Mouse (Mus musculus) central nervous system, embryonic 14 days (tissue): ENCODE results near the gene Xylt2. TPM values are rescaled to one million over a fixed set of nuclear protein-coding genes. Genes with fewer than 3 reads are reported as not detected.

Experiments used
- polyA plus RNA-seq: library from polyadenylated mRNA; depleted of rRNA; stranded (reverse); fragments of >200 nt; gene quantifications from 2 replicates; pipeline ENCODE4 v1.2.3, GENCODE M21; 2012; rRNA removed

Gene Xylt2
- 22.2 and 27.7 TPM in 2 replicates for polyA plus RNA-seq

DNA sequence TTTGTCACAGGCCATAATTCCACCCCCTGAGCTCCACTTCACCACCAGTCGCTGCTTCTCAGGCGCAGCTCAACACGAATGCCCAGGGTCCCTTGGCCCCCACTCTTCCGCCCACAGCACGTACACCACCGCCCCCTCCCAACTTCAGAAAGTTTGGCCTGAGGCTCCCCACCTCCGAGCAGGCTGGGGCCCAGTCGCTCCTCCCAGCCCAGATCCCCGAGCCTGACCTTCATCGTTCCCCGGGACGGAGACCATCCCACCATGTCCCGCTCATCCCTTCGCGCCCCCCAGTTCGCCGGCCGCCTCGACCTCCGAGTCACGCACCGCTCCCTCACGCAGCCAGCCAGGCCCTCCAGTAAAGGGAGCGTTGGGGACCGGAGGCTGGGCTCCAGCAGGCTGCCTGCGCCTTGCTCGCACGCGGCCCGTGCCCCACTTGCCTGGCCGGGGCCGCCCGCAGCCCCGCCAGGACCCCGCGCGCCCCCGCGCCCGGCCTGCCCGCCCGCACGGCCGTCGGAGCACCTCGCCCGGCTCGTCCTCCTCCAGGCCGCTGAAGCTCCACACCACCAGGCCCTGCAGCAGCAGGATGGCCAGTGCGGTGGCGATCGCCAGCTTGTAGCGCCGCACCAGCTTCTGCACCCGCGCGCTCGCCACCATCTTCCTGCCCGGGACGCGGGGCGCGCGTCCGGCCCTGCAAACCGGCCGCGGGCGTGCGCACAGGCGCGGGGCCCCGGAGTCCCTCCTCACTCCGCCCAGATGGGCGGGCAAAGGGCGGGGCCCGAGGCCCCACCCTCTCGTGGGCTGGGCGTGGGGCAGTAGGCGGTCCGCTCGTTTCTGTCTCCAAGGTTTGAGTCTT is at the start of gene Xylt2:
Gene Xylt2, minus strand, starts transcription at position 762 of the 853 bp plus-strand sequence.

DNA sequence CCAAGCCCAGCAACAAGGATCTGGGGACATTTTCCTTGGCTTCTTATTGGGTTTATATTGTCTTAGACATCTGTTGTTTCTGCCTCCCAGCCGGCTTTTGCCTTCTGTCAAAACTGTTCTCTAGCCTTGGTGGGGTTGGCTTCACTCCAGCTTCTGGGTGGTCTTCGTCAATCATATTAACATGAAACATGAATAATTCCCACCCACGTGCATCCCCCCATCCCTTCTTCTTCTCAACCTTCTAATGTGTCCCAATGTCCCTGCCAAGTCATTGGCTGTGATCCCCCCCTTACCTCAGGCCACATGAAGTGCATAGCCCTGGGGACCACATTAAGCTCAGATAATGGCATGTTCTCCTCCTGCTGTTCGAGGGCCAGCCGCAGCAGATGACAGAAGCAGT is 27.2 kb upstream of the Xylt2 start, which contains the start of gene Gm11541:
Gene Gm11541, minus strand, starts transcription at position 28 of the 400 bp plus-strand sequence.

DNA sequence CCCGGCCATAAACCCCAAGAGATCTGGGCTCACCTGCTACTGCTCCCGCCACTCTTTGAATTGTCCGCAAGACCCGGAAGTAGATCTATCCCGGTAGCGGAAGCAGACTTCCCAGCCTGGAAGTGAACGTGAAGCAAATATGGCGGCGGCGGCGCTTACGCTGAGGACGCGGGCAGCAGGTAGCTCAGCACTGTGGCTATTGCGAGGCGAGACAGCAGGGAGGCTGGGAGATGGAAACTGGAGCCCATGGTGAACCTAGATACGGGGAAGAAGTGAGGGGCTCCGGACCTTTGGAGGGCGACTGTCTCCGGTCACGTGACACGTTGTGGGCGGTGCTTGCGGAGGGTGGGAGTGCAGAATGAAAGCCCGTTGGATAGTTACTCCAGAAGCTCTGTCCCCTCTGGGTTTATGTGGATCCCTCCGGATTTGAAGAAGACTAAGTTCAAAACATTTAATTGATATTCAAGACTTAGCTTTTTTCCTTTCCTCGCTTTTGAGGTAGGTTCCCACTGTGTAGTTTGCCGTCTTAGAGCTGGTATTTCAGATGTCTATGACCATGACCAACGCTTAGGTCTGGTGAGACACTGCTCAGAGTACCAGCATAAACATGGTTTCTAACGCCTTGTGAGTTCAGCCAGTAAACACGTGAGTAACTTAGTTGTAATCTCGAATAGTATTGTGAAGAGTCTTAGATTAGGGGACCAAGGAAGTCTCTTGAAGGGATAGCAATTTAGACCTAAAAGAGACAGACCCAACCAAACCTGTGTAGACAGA is 23.5 kb downstream of the Xylt2 start, which contains the start of the genes Mrpl27 and Eme1:
Gene Mrpl27, plus strand, starts transcription at position 105 of the 774 bp plus-strand sequence.
Gene Eme1, minus strand, starts transcription at position 302 of the 774 bp plus-strand sequence.

DNA sequence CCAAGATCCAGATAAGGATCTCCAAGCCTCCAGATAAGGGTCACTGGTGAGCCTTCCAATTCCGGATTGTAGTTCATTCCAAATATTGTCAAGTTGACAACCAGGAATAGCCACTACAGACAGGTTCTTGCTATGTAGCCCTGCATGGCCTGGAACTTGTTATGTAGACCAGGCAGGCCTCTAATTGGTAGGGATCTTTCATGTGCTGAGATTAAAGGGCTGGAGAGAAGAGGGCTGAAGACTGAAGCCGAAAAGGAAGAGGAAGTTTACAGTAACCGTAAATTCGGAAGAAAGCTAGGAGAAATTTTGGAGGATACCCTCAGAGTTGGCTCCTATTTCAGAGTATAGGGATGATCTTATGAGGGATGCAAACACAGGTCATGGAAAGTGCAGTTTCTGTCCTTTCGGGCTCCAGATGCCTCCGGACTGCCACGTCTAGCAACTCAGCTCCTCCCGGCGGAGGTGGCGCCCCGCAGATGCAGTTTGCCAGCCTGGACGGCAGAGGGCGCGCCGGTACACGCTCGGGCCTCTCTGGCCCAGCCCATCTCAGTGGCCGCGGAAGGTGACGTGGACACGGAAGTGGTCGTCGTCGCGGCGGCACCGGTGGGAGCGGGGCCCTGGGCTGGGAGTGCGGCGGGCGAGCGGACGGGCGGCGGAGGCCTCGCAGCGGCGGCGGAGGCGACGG is 48.0 kb downstream of the Xylt2 start, which contains the start of gene Lrrc59:
Gene Lrrc59, plus strand, starts transcription at position 569 of the 685 bp plus-strand sequence.

Other genes with a start within 250 kb of the Xylt2 start
- 155 and 233 TPM in 2 replicates for gene Cacna1g, start 203.3 kb downstream of the Xylt2 start, polyA plus RNA-seq
- gene Spata20, start 191.3 kb downstream of the Xylt2 start, polyA plus RNA-seq: 0.39 and 0.90 TPM in 2 replicates
- 0.85 and 1.1 TPM in 2 replicates for gene Epn3, start 177.5 kb downstream of the Xylt2 start, polyA plus RNA-seq
- gene Mycbpap, start 155.8 kb downstream of the Xylt2 start, polyA plus RNA-seq: 3.6 and 3.7 TPM in 2 replicates
- 7.5 and 9.1 TPM in 2 replicates for gene Rsad1, start 128.3 kb downstream of the Xylt2 start, polyA plus RNA-seq
- 0.33 and 3.4 TPM in 2 replicates for gene Chad, start 112.5 kb downstream of the Xylt2 start, polyA plus RNA-seq
- 7.9 and 13.1 TPM in 2 replicates for gene Acsf2, start 75.6 kb downstream of the Xylt2 start, polyA plus RNA-seq
- gene Lrrc59, start 47.7 kb downstream of the Xylt2 start, polyA plus RNA-seq: 103 and 113 TPM in 2 replicates
- 112 and 116 TPM in 2 replicates for gene Mrpl27, start 23.7 kb downstream of the Xylt2 start, polyA plus RNA-seq
- 11.3 and 15.3 TPM in 2 replicates for gene Eme1, start 23.6 kb downstream of the Xylt2 start, polyA plus RNA-seq
- gene Gm11541, start 27.0 kb upstream of the Xylt2 start, polyA plus RNA-seq: 0.04 and 0.11 TPM in 2 replicates
- 0.14 TPM in 1 of 2 replicates, not detected in the other for gene Cdc34b, start 64.3 kb upstream of the Xylt2 start, polyA plus RNA-seq
- gene Tmem92, start 105.2 kb upstream of the Xylt2 start, polyA plus RNA-seq: not detected in 2 replicates